Comparison of ENCODE assay signal across 25 mouse cellular contexts in the genomic region with DNA sequence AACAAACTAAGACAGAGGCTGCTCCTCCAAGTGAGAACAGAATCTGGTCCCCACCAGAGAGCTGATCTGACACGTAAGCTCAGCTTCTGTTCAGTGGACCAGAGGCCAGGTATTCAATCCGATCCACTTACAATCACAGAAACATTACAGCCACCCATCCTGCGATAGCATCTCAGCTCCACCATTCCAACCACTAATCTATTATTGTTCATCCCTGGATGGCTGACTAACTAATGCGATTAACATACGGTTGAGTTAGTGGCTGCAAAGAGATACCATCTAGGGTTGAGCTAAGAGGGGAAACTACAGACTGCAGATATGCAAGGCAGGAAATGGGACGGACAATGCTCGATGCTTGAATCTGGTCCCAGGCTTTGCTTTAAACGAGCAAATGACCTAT.
DNase-seq lines count a peak whose midpoint lies in the region; ATAC-seq lines count a peak whose summit lies in the region.
"Had no signal": no experiment of that assay in that cellular context is flagged by ENCODE, and none has a peak within 500 bp of the region (broad histone marks: within the 10 kb centered on the region; RNA-seq: fewer than 3 reads in every experiment).

No protein-coding gene starts in this region.

- no peaks in the 10 kb centered on the region for H3K27me3 ChIP-seq in heart, embryonic 11.5 days (ENCODE audit: control insufficient read depth, insufficient read depth, low read length)
- H3K27me3 ChIP-seq: embryonic facial prominence, embryonic 13.5 days; embryonic facial prominence, embryonic 15.5 days; forebrain, embryonic 12.5 days had no signal

- H3K9ac ChIP-seq in heart, embryonic 11.5 days (ENCODE audit: low read depth, low read length) = no peak overlapping the region
- H3K9ac ChIP-seq: embryonic facial prominence, embryonic 13.5 days; embryonic facial prominence, embryonic 15.5 days; forebrain, embryonic 12.5 days had no signal

- H3K4me3 ChIP-seq in heart, embryonic 11.5 days (ENCODE audit: low read depth, low read length) = no peak overlapping the region
- H3K4me3 ChIP-seq: embryonic facial prominence, embryonic 13.5 days; embryonic facial prominence, embryonic 15.5 days; erythroblast, embryonic 14.5 days; forebrain, embryonic 10.5 days; forebrain, embryonic 12.5 days had no signal

- H3K27ac ChIP-seq in heart, embryonic 11.5 days (ENCODE audit: low read depth, low read length) = no peak overlapping the region
- H3K27ac ChIP-seq: embryonic facial prominence, embryonic 13.5 days; embryonic facial prominence, embryonic 15.5 days; forebrain, embryonic 10.5 days; forebrain, embryonic 12.5 days had no signal

- no peaks in the 10 kb centered on the region for H3K9me3 ChIP-seq in heart, embryonic 11.5 days (replicated peaks; ENCODE audit: control insufficient read depth, low read length)
- H3K9me3 ChIP-seq: embryonic facial prominence, embryonic 13.5 days; embryonic facial prominence, embryonic 15.5 days; forebrain, embryonic 10.5 days; forebrain, embryonic 12.5 days had no signal

- H3K4me1 ChIP-seq in heart, embryonic 11.5 days (ENCODE audit: control insufficient read depth, insufficient read depth, low read length) = no peaks in the 10 kb centered on the region; the same call in 1 of the 2 replicates
- H3K4me1 ChIP-seq: embryonic facial prominence, embryonic 15.5 days had no signal

- ATAC-seq in heart, embryonic 11.5 days (replicated peaks; ENCODE audit: insufficient number of reproducible peaks, low FRiP score, low TSS enrichment) = no peak
- ATAC-seq: CD4-positive, CD25-positive, alpha-beta regulatory T cell, adult 4 months; forebrain, embryonic 14.5 days; forebrain, embryonic 16.5 days had no signal

- peak; percentile 82 for DNase-seq in heart, adult 11 months
- peak; percentile 89 for DNase-seq in Muller cell, postnatal 12 days (ENCODE audit: inconsistent ontology term)
- peak; percentile 86 for DNase-seq in retina, postnatal 1 day
- no peak for DNase-seq in lung, postnatal 4 days
- DNase-seq: adrenal gland, adult 2 months; adrenal gland, postnatal 10 days; adrenal gland, postnatal 25 days; B cell, adult 2 months; cerebellum, adult 11 months; cerebellum, adult 18-20 months; cerebellum, adult 8-10 months; cerebellum, adult 9-11 months; cerebellum, postnatal 14 days; cerebellum, postnatal 36 days; embryo, embryonic 11 days had no signal

- no peaks in the 10 kb centered on the region for H3K36me3 ChIP-seq in heart, embryonic 11.5 days (ENCODE audit: control insufficient read depth, insufficient read depth, low read length)
- H3K36me3 ChIP-seq: embryonic facial prominence, embryonic 13.5 days; embryonic facial prominence, embryonic 15.5 days; forebrain, embryonic 10.5 days; forebrain, embryonic 12.5 days; G1E had no signal

- no peak overlapping the region for H3K4me2 ChIP-seq in heart, embryonic 11.5 days
- H3K4me2 ChIP-seq: embryonic facial prominence, embryonic 13.5 days; embryonic facial prominence, embryonic 15.5 days; forebrain, embryonic 12.5 days had no signal

- WGBS in heart, embryonic 11.5 days (ENCODE audit: insufficient replicate concordance) = 61% methylated on average over 8 of the region's 8 CpGs

Comparison
In these comparisons a context has a peak if more than half of its experiments do, and no peak if none do; other contexts are left out.
1. DNase-seq: peak in heart, adult 11 months (single experiment), Muller cell, postnatal 12 days (single experiment) and retina, postnatal 1 day (single experiment); none in lung, postnatal 4 days (0 of 2).